Mouse (Mus musculus) midbrain, embryonic 13.5 days (tissue): Measurements from ENCODE around the gene Pdha1. TPM values are rescaled to one million over a fixed set of nuclear protein-coding genes. Genes with fewer than 3 reads are reported as not detected.

ENCODE experiments used
- ATAC-seq: fragments of 200-750 bp; cut with Nextera tagmentation; 2 replicates; pipeline ENCODE4 v1.8.0; 2017; ENCODE audit warnings: mild to moderate bottlenecking, moderate TSS enrichment, moderate library complexity
- H3K27ac ChIP-seq: fragments of 300-500 bp; sonication (generic); 2 replicates; pipeline ENCODE4 v1.5.1; 2015; ENCODE audit warnings: inconsistent platforms, mild to moderate bottlenecking, moderate library complexity
- H3K27me3 ChIP-seq: fragments of 300-500 bp; sonication (generic); 2 replicates; pipeline ENCODE4 v1.6.1; 2015; ENCODE audit warnings: mild to moderate bottlenecking, inconsistent platforms
- H3K36me3 ChIP-seq: fragments of 300-500 bp; sonication (generic); 2 replicates; pipeline ENCODE4 v1.6.1; 2015; ENCODE audit warnings: mild to moderate bottlenecking, inconsistent platforms
- H3K4me1 ChIP-seq: fragments of 300-500 bp; sonication (generic); replicated peaks from 2 replicates; pipeline ENCODE4 v1.6.1; 2015; ENCODE audit warnings: inconsistent platforms
- H3K4me2 ChIP-seq: fragments of 300-500 bp; sonication (generic); replicated peaks from 2 replicates; pipeline ENCODE4 v1.6.1; 2015; ENCODE audit warnings: moderate library complexity, mild to moderate bottlenecking, inconsistent platforms
- H3K4me3 ChIP-seq: fragments of 300-500 bp; sonication (generic); replicated peaks from 2 replicates; pipeline ENCODE4 v1.5.1; 2015; ENCODE audit warnings: mild to moderate bottlenecking, inconsistent platforms
- H3K9ac ChIP-seq: fragments of 300-500 bp; sonication (generic); replicated peaks from 2 replicates; pipeline ENCODE4 v1.6.1; 2015; ENCODE audit warnings: mild to moderate bottlenecking, inconsistent platforms
- H3K9me3 ChIP-seq: fragments of 300-500 bp; sonication (generic); 2 replicates; pipeline ENCODE4 v1.6.1; 2016; ENCODE audit warnings: mild to moderate bottlenecking, inconsistent platforms
- WGBS: fragments of 180-500 bp; shearing (Covaris S2); methylation state at CpG from one replicate; pipeline ENCODE4 v1.1.7; 2015; 5-methylcytosine and 5-hydroxymethylcytosine counted together
- polyA plus RNA-seq: library from polyadenylated mRNA; unstranded; fragments of >200 nt; fragmentation: Nextera tagmentation; extraction: Ambion mirVana; gene quantifications from 2 replicates; pipeline ENCODE4 v1.2.1, GENCODE M21; 2015

The Pdha1 gene
- polyA plus RNA-seq, 1 experiment from 2014 or later, result 103 TPM

DNA sequence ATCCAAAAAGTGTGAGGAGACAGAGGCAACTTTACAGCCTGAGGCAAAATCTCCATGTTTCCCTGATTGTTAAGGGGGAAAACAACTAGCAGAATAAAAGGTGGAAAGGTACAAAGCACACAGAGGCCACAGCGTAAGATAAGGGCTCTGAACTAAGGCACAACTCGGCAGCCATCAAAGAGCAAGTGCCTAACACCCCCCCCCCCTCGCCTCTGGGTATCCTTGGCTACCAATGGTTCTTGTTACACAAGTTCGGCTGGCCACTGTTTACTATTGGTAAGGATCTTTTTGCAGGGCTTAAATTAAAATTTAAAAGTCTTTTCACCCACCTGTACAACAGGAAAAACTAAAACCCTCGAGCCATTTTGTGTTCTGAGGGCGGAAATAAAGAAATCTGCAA lies 2.5 kb downstream of the Pdha1 start:
- ATAC-seq, result no peak
- H3K9me3 ChIP-seq, result no peaks in the 10 kb centered on the region
- H3K4me1 ChIP-seq, result peaks cover 23% of the 10 kb centered on the region
- H3K4me3 ChIP-seq, result peak overlapping the region; percentile 64
- H3K36me3 ChIP-seq, result 0 out of 2 replicates have a peak, but pooled peaks cover 3% of the 10 kb centered on the region
- H3K27ac ChIP-seq, result no peak overlapping the region
- WGBS, result 29% methylated on average over 6 of the region's 6 CpGs
- no peak overlapping the region for H3K9ac ChIP-seq
- no peaks in the 10 kb centered on the region for H3K27me3 ChIP-seq
- peak overlapping the region; percentile 73 for H3K4me2 ChIP-seq

DNA sequence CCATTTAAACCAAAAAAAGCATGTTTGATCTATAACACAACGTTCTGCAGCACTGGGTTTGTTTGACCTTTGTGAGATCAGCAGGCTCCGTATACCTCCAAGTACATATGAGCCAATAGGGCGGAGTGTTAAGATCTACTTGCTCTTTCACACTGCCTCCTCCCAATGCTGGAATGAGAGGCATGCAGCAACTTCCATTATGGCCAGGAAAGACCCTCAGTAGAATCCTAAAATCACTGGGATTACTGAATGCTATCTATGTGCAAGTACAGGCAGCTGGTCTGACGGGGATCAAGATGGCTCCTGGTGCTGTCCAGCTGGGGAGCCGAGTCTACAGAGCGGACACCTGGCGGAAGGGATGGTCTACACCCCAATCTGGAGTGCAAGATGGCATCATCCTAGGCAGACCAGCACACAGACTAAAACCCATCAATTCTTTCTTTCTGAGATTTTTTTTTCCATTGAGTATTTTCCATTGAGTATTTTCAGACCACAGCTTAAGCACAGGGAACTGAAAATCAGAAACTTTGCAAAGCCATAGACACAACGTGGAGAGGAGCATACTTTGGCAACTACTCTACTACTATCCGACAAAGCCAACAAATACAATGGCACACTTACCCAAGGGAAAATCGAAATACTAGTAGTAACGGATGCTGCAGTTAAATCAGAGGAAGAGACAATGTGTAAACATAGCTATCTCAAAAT lies 3.9 kb downstream of the Pdha1 start:
- H3K36me3 ChIP-seq, result 0 out of 2 replicates have a peak, but pooled peaks cover 3% of the 10 kb centered on the region
- no peaks in the 10 kb centered on the region for H3K27me3 ChIP-seq
- H3K4me1 ChIP-seq, result peaks cover 23% of the 10 kb centered on the region
- H3K9ac ChIP-seq, result no peak overlapping the region
- no peak overlapping the region for H3K4me2 ChIP-seq
- WGBS, result 83% methylated on average over 11 of the region's 11 CpGs
- H3K27ac ChIP-seq, result no peak overlapping the region
- no peak for ATAC-seq
- no peak overlapping the region for H3K4me3 ChIP-seq
- H3K9me3 ChIP-seq, result no peaks in the 10 kb centered on the region

DNA sequence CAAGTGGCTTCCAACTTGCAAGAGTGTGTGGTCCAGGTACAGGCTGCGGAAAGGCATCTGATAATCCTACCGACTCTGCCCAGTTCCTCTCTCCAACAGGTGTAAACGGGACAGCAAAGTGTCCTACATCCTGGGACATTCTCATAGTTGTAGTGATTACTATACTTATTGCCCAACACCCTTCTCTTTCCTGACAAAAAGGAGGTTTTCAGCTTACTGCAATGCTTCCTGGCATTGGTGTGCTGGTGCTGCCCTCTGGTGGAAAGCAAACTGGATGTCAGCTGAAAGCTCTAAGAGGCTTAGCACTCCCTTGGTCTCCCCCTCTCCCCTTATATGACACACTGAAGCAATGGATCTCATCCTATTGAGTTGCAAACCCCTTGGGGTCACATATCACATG lies 21.6 kb downstream of the Pdha1 start:
- no peak overlapping the region for H3K4me3 ChIP-seq
- 80% methylated on average over 3 of the region's 3 CpGs for WGBS
- H3K4me1 ChIP-seq, result no peaks in the 10 kb centered on the region
- no peaks in the 10 kb centered on the region; the same call in 1 of the 2 replicates for H3K27me3 ChIP-seq
- peaks cover 11% of the 10 kb centered on the region; the same call in 1 of the 2 replicates for H3K36me3 ChIP-seq
- H3K9ac ChIP-seq, result no peak overlapping the region
- no peaks in the 10 kb centered on the region for H3K9me3 ChIP-seq
- no peak overlapping the region for H3K27ac ChIP-seq
- ATAC-seq, result peak; percentile 74
- H3K4me2 ChIP-seq, result no peak overlapping the region

DNA sequence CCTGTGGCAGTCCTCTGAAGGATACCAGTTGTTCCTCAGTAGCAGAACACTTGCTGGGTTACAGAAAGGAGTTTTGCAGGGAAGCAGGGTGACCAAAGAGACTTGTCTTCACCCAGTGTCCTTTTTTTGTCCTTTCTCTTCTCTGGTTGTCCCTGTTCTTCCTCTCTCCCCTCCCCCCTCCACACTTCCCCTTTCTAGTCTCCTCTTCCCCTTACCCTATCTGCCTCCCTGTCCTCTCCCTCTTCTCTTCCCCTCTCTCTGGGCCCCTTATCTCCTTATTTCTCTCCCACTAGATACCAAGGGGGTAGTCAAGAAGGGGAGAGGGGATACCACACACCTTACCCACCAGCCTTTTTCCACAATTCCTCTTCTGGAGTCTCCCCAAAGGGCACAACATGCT lies 22.1 kb downstream of the Pdha1 start:
- H3K27me3 ChIP-seq, result no peaks in the 10 kb centered on the region; the same call in 1 of the 2 replicates
- 0 out of 2 replicates have a peak, but pooled peaks cover 11% of the 10 kb centered on the region for H3K36me3 ChIP-seq
- H3K27ac ChIP-seq, result no peak overlapping the region
- no peak overlapping the region for H3K9ac ChIP-seq
- H3K4me3 ChIP-seq, result no peak overlapping the region
- no peaks in the 10 kb centered on the region for H3K4me1 ChIP-seq
- H3K4me2 ChIP-seq, result no peak overlapping the region
- peak; percentile 11; the same call in 1 of the 2 replicates for ATAC-seq
- no peaks in the 10 kb centered on the region for H3K9me3 ChIP-seq

DNA sequence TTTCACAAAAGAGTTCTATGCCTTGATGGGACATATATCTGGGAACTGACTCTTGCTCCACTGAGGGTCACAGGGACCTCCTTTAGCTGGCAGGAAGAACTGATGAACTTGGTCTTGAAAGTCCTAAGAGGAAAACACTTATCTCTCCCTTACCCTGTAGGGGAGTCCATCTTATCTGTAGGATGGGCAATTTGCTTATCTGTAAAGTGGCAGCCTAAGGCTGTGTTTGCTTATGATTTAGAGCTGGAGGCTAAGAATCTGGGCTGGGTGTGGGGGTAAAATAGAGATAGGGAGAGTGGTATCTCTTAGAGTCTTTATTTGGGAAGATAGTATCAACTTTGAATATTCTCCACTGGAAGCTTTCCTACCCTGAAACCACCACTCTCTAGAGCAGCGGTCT lies 24.4 kb downstream of the Pdha1 start:
- Histone ChIP-seq H3K27me3 (no peaks in the 10 kb centered on the region; the same call in 1 of the 2 replicates), H3K4me2 (no peak overlapping the region), H3K4me1 (no peaks in the 10 kb centered on the region), H3K4me3 (no peak overlapping the region), H3K9ac (no peak overlapping the region), H3K36me3 (0 out of 2 replicates have a peak, but pooled peaks cover 1% of the 10 kb centered on the region), H3K9me3 (no peaks in the 10 kb centered on the region), H3K27ac (no peak overlapping the region)
- 90% methylated on average over 1 of the region's 1 CpGs for WGBS
- ATAC-seq, result no peak

DNA sequence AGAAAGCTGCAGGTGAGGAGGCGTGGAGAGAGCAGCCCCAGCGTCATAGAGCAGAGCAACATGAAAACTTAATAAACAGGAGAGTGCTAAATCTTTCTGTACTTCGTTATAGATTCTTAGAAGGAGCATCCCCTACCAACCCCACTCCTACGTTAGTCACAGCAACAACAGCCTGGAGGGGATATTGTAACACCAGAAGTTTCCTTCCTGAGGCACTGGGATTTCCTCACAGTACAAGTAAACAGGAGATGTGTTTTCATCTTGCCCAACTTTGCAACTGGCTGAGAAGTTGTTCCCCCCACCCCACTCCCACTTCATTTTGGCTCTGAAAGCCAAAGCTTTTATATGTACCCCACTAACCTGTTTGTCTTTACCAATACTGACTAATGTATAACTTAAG lies 30.4 kb downstream of the Pdha1 start:
- Histone ChIP-seq H3K9ac (no peak overlapping the region), H3K4me3 (no peak overlapping the region), H3K9me3 (no peaks in the 10 kb centered on the region), H3K4me1 (no peaks in the 10 kb centered on the region), H3K4me2 (no peak overlapping the region), H3K27ac (no peak overlapping the region), H3K36me3 (no peaks in the 10 kb centered on the region), H3K27me3 (peaks cover 8% of the 10 kb centered on the region; the same call in 1 of the 2 replicates)
- ATAC-seq, result no peak
- whole genome bisulfite sequencing, result 74% methylated on average over 4 of the region's 4 CpGs

DNA sequence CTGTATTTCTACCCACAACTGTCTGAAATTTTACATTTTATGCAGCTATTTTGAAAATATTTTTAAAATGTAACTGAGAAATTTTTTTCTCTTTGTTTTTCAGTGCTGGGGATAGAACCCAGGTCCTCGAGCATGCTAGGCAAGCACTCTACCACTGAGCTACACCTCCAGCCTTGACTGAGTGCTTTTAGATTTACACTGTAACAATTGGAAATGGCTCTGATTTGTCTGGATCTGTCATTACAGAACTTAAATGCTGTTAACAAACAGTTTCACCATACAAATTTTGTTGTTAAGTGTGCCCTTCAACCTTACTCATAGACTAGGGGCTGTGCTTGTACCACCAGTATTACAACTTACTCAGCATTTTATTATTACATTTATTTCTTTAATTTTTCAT lies 46.2 kb downstream of the Pdha1 start:
- Histone ChIP-seq H3K4me3 (no peak overlapping the region), H3K9ac (no peak overlapping the region), H3K36me3 (no peaks in the 10 kb centered on the region), H3K4me2 (no peak overlapping the region), H3K27me3 (no peaks in the 10 kb centered on the region; the same call in 1 of the 2 replicates), H3K9me3 (no peaks in the 10 kb centered on the region), H3K4me1 (no peaks in the 10 kb centered on the region), H3K27ac (no peak overlapping the region)
- 84% methylated on average over 1 of the region's 1 CpGs for WGBS
- ATAC-seq, result no peak

Other genes with a start within 250 kb of the Pdha1 start
- 0.15 and 0.23 TPM in 2 replicates for gene Map3k15, start 150.0 kb downstream of the Pdha1 start, polyA plus RNA-seq